Mouse (Mus musculus) liver, adult (tissue): ENCODE measurements around the gene Arl14.

Source experiments
- GATA4 ChIP-seq: IDR thresholded peaks from 2 replicates; pipeline ENCODE4 v1.6.1; 2014; ENCODE audit warnings: mild to moderate bottlenecking, low read length; ENCODE audit not compliant: insufficient replicate concordance

The Arl14 gene

DNA sequence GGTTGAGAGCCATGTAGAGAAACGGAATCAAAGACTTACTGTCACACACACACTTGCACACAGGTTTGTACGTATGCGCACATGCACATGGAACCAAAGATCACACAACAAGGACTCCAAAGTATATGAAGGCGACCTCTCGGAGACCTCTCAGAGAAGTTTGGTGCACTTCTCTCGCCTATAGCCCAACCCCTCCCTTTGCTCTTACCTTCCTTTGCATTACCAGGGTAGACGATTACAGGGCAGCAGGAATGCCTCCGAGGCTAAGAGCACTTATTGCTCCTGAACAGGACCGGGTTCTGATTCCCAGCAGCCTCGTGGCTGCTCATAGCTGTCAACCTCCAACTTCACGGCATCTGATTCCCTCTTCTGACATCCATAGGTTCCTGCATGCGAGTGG, 14.3 kb downstream of the Arl14 start:
- no peak for TF ChIP-seq GATA4

DNA sequence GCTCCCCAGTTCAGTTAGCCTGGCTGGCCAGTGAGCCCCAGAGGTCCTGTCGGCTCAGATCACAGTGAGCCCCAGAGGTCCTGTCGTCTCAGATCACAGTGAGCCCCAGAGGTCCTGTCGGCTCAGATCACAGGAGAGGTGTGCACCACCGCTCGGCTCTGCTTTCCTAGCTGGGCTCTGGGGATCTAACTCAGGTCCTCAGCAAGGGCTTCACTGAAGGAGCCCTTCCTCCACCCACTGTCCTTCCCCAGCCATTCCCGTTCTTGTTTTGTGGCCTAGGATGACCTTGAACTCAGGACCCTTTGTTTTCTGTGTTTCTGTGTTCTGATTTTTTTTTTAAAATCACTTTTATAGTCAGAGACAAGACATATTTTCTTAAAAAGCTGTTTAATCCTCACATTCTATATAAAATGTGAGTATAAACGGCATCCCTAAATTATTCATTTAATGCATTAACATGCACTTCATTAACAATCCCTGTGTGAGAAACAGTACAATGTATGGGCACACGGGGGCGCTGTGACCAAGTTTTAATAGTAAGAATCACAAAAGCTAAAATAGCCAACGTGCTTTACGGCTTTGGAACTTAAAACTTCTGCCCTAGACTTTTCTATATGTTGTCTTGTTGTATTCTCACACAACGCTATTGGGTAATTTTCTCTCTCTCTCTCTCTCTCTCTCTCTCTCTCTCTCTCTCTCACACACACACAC, 16.1 kb downstream of the Arl14 start:
- TF ChIP-seq GATA4: no peak

DNA sequence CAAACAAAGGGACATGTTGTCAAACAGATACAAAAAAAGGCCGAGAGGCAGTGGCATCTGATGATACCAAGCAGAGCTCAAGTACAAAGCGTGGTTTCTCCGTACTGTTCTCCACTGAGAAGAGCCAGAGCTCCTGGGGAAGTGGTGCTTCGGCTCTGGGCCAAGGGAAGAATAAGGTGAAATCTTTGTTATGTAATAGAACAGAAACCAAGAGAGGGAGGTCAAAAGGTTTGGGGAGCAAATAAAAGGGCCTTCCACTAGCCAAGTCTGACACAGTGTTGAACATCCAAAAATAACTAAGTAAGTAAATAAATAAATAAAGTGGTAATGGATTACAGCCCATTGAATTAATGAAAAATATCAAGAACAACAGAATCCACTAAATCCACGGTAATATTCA, 17.0 kb downstream of the Arl14 start:
- TF ChIP-seq GATA4: no peak

DNA sequence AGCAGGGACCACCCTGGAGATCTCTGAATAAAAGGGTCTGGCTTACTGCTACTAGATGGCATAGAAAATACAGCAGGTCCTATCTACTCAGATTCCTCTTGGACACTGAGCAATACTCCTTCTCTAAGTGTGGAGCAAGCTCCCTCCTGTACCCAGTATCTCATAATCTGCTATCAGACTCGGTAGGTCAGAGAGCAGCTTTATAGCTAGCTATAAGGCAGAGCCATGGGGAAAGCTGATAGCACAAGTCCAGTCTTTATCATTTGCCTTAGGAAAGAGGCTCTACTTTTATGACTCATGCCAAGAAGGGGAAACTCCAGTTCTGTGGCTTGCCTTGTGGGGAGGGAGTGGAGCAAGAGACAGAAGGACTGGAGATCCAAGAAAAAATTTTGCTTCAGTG, 18.8 kb downstream of the Arl14 start:
- TF ChIP-seq GATA4: no peak

DNA sequence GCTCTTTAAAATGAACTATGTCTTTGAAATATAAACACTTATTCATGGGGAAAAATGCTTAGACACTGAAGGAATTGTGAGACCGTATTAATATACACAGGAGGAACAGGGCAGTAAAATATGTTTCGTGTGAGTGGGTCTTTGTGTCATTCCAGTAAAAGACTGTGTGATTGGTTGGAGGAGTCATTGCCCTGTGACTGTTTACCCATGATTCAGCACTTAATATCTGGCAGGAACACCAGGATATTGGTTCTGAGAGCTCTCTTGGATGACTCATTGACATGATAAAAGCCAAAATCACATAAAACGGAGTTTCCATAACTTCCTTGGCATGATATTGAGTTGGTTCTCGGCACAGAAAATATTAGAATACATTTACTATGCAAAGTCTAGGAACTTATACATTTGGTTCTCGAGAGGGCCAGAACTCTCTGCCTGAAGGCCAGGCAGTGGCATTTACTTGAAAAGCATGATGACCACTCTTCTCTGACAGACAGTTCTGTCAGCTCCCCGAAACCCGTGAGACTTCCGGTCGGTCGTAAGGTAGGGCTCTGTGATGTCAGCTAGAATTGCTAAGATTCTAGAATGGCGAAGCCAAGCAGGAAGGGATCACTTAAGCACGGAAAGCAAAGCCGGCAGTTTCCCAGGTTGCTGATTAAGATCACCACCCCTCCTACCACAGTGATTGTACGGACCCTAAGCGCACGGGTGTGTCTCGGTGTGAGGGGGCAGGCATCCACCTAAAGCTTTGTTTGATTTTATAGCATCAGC, 31.1 kb downstream of the Arl14 start:
- TF ChIP-seq GATA4: no peak

DNA sequence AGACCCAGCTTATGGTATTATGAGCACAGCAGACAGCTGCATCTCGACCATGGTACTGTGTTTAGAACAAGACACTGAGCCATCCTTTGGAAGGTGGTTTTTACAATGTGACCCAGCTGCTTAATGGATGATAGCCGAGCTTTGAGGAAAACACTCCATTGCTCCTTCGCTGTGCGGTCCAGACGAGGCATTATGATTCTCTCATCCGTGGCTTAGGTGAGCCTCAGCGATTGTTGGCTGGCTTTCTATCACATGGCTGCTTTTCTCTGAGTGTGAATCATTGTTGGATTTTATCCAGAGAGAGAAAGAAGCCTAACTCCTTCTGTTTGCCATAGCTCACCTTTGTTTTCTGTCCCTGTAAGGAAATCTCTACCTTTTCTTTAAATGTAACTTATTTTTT, 32.5 kb downstream of the Arl14 start:
- no peak for TF ChIP-seq GATA4

DNA sequence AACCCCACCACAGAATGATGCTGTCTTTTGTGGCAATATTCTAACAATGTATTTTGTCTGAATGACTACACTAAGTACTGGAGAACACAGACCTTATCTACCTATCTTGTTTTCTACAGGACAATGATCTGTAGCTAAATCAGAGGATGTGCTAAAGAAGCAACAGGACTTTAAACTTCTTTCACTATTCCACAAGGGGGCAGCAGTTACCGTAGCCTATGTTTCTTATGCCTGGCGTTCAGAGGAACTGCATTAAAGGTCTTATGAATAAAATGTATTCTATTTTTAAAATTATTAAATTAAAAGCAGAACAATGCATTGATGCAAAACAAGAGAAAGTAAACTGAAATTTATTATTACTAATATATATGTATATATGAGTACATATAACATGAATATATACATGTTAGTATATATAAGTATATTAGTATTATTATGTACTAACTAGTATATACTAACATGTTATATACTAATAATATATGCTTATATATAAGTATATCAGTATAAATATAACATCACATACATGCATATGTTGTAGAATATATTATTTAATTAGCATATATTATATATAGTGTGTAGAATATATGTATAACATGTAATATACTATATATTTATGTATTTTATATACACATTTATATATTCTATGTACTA, 35.0 kb downstream of the Arl14 start:
- TF ChIP-seq GATA4: no peak

DNA sequence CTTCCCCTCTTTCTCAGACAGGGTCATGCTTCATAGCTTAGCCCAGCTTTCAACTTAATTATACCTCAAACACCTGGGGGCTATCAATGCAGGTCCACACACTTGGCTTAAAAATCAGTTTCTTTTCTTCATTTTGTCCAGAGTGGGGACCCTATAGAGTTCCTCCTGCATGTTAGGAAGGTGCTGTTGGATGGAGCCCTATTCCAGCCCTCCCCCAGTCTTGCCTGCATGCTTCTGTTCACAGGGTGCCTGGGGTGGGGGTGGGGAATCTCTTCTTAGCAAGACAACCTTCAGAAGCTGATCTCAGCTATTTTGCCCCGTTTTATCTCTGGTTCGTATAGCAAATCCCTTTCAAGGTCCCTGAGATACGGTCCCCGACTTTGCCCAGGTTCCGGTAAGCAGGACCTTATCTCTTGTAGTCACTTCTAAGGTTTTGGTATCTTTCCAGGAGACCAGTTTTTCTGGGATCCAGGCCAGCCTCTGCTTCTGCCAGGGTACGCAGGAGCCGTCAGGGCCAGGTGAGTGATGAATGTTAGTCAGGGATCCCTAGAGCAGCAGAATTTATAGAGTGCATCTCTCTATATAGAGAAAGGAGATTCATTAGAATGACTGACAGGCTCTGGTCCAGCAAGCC, 40.9 kb downstream of the Arl14 start:
- TF ChIP-seq GATA4: no peak

DNA sequence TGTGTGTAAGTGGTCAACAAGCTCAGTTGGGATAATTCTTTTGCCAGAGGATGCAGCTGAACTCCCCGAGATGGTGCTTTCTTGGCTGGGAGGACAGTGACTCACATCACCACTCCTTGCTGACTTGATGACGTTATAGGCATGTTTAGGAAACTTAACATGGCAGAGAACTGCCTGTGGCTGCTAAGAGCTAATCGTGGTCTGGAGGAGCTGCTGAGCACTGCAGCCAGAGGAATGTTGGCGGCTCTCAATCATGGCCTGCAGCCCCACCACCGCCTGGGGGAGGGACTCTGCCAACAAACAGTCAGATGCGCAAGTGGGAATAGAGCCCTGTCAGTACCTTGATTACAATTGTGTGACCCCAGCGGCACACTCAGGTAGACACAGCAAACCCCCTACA, 49.6 kb downstream of the Arl14 start:
- no peak for TF ChIP-seq GATA4
